Mouse (Mus musculus) brain, embryonic 14.5 days (tissue): Measurements from ENCODE around the gene AI661453.

Source experiments
- CTCF ChIP-seq: fragments of 200-500 bp; IDR thresholded peaks from 2 replicates; pipeline ENCODE4 v1.5.1; 2012; ENCODE audit warnings: inconsistent platforms, mild to moderate bottlenecking, moderate library complexity, borderline replicate concordance; ENCODE audit not compliant: insufficient read depth, insufficient read length; ENCODE audit errors: extremely low read depth
- POLR2A ChIP-seq: fragments of 200-500 bp; IDR thresholded peaks from 2 replicates; pipeline ENCODE4 v1.6.1; 2012; ENCODE audit warnings: mild to moderate bottlenecking, inconsistent platforms, borderline replicate concordance; ENCODE audit not compliant: poor library complexity, insufficient read depth, insufficient read length, severe bottlenecking; ENCODE audit errors: extremely low read depth

DNA sequence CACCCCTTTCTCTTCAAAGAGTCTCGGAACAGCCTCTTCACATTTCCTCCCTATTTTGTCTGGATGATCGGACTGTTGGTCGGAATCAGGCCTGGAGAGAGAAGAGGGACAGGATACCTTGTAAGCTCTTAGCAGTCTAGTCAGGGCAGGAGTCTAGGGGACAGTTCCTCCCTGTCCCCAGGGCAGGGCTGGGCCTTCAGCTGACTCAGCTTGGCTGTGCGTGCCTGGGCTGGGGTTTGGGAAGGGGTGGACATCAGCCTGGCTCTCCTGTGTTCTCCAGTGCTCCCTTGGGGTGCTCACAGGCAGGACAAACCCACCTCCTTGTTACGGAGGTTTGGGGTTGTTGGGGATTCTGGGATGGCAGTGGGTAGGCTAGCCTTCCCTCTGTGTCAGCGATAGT, 2.2 kb downstream of the AI661453 start:
- no peak for TF ChIP-seq CTCF
- TF ChIP-seq POLR2A = no peak
